Mouse (Mus musculus): Measurements from ENCODE around the gene Zfp951.
"Not testable (repeated sequence)": the region's sequence is repeated elsewhere in the genome, so short reads cannot be mapped to it uniquely, and the experiment has no call there.

The Zfp951 gene

DNA sequence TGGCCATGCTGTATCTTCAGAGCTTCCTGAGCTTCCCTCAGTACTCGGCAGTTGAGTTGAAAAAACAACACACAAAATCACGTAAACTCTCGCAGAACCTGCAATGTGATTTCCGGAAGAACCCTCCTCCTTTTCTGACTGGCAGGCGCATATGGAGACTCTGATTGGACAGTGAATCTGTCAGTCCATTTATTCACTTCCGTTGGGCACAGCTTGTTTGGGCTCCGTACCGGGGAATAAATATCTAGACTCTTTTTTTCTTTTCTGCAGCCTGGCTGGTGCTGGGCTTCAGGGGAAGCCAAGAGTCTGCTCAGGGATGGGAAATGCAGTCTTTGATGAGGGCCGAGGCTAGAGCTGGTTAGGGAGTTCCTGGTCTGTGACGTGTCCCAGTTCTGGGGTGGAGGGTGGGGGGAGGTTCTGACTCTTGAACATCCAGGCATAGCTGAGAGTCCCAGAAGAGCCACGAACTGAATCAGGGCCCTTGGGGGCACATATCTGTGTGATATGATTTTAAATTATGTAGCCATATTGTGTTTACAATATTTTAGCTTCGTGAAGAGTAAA lies at the start of gene Zfp951:
Gene Zfp951 (minus strand): TSS at position 109 of the 564 bp plus-strand sequence.
- peak; percentile 47 for DNase-seq

GRCm38 (mm10) chr5:104906556-104906955 lies 46.7 kb upstream of the Zfp951 start:
- DNase-seq, result not testable (repeated sequence)

DNA sequence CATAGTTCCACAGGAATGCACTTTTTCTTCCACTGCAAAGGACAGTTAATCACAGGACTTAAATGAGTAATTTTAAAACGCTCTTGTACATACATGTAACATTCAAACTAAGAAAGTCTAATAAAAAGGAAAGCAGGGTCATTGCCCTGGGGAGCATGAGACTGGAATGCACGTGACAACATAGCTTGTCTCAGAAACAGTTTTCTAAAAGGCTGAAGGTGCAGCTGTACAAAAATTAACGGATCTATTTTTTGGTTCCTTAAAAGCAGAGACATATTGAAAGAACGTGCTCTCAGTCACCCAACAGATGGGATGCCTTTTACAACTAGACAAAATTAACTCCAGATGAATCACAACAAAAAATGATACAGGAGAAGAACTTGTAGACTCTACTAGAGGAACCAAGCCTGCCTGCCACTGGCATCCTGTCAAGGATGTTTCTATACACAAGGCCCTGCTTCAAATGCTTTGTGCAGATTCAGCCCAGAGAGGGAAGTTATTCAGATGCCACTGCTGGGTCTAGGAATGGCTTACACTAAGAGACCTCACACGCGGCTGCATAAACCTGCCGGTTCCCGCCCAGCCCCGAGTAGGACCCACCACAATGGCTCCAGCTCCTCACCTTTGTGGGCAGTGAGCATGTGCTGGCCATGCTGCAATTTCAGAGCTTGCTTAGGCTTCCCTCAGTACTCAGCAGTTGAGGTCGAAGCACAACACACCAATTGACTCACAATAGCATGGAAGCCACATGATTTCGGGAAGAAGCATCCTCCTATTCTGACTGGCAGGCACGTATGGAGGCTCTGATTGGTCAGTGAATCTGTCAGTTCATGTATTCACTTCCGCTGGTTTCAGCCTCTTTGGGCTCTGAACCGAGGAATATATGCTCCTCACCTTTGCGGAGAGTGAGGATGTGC lies 567 bp downstream of the Zfp951 start:
- peak; percentile 44 for DNase-seq

DNA sequence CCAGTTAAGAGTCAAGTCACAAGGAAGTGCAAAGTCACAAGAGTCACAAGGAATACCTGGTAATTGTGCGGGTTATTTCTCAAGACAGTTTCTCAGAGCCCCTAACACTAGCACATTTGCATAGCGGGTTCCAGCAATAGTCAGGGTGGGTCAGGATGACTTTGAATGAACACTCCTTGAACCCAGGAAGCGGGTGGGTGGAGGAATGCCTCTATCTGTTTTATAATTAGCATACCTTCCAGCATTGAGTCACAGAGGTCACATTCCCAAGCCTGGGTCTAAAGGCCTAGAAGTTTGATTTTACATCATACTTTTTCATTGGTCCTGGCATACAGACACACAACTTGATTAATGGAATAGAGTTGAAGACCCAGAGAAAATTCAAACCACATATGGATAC lies 5.3 kb downstream of the Zfp951 start:
- not testable (repeated sequence) for DNase-seq

DNA sequence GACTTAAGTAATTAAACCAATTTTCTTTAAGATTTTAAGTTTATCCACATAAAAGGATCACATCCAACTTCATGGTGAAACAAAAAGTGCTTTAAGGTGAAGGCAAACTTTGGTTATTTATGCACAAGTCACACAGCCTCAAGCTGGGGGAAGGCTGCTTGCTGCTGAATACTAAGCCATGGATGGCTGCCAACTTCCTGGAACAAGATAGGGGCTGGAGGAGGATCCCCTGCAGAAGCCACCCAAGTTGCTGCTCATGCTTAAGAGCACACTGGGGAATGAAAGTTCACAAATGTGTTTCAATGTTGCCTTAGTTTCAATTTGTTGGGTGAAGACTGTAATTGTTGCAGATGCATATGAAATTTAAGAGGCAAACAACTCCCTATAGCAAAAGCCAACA lies 26.5 kb downstream of the Zfp951 start:
- DNase-seq, result no peak

GRCm38 (mm10) chr5:104829611-104830010 lies 30.3 kb downstream of the Zfp951 start:
- no peak for DNase-seq

DNA sequence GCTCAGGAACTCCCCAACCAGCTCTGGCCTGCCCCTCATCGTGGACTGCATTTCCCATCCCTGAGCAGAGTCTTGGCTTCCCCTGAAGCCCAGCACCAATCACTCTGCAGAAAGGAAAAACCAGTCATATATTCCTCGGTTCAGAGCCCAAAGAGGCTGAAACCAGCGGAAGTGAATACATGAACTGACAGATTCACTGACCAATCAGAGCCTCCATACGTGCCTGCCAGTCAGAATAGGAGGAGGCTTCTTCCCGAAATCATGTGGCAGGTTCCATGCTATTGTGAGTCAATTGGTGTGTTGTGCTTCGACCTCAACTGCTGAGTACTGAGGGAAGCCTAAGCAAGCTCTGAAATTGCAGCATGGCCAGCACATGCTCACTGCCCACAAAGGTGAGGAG lies 89.7 kb downstream of the Zfp951 start:
- not testable (repeated sequence) for DNase-seq

Data from thymus, postnatal 4 days (tissue).